Comparison of ENCODE assay signal across 8 mouse cellular contexts in genomic region chr8:105170381-105171115, GRCm38 (mm10). TPM values are rescaled to one million over a fixed set of nuclear protein-coding genes. Genes with fewer than 3 reads are reported as not detected.
A peak's percentile ranks its signal among the peaks of the same experiment; 100 is the strongest.
DNase-seq lines count a peak whose midpoint lies in the region; ATAC-seq and TF ChIP-seq lines count a peak whose summit lies in the region.

Gene Cbfb (plus strand): TSS chr8:105170674.

- intact Hi-C loops in heart, postnatal 10 days (cut with DNase I): loop anchor here (5.0 kb wide), 1 partner anchor 47 kb away; no protein-coding TSS in a partner anchor

- peak within 1 kb of the TSS; percentile 100 for H3K9ac ChIP-seq in ES-Bruce4 (ENCODE audit: low read depth, poor library complexity, severe bottlenecking)
- peak within 1 kb of the TSS; percentile 93 for H3K9ac ChIP-seq in forebrain, embryonic 13.5 days
- H3K9ac ChIP-seq in liver, embryonic 16.5 days (ENCODE audit: low read depth, low read length): peak within 1 kb of the TSS; percentile 70
- H3K9ac ChIP-seq in neural tube, embryonic 12.5 days: peak within 1 kb of the TSS; percentile 91
- H3K9ac ChIP-seq in stomach, postnatal 0 days (ENCODE audit: low read length): peak within 1 kb of the TSS; percentile 95

- H3K27me3 ChIP-seq in ES-Bruce4 (ENCODE audit: control insufficient read depth, insufficient read depth, low read length, poor library complexity, severe bottlenecking): no peaks in the 10 kb centered on the region
- H3K27me3 ChIP-seq in forebrain, embryonic 13.5 days: no peaks in the 10 kb centered on the region
- H3K27me3 ChIP-seq in liver, embryonic 16.5 days (ENCODE audit: control insufficient read depth, insufficient read depth, low read depth, low read length): peaks cover 34% of the 10 kb centered on the region
- no peaks in the 10 kb centered on the region for H3K27me3 ChIP-seq in neural tube, embryonic 12.5 days (replicated peaks)
- no peaks in the 10 kb centered on the region for H3K27me3 ChIP-seq in stomach, postnatal 0 days (ENCODE audit: control insufficient read depth, insufficient read depth, low read length)

- peak; percentile 83 for ATAC-seq in cerebellum, adult (ENCODE audit: insufficient number of reproducible peaks, low FRiP score, low TSS enrichment)
- ATAC-seq in forebrain, embryonic 13.5 days: peak; percentile 96
- ATAC-seq in liver, embryonic 16.5 days (ENCODE audit: low read depth): peak; percentile 87
- peak; percentile 93 for ATAC-seq in neural tube, embryonic 12.5 days (ENCODE audit: low FRiP score, low read depth)
- ATAC-seq in stomach, postnatal 0 days (ENCODE audit: low FRiP score, low TSS enrichment): peak; percentile 95

- no peak for TF ChIP-seq CTCF in ES-Bruce4 (IDR thresholded peaks at IDR 0.05; ENCODE audit: low read depth, low read length)
- TF ChIP-seq CTCF in stomach, postnatal 0 days (IDR thresholded peaks at IDR 0.05; ENCODE audit: low read depth): 0 out of 2 replicates have a peak, but pooled peaks have one; percentile 4

- DNase-seq in heart, postnatal 10 days: peak; percentile 97
- DNase-seq in kidney, postnatal 4 days: peak; percentile 98 to 99
- DNase-seq in stomach, postnatal 0 days (ENCODE audit: low spot score): peak; percentile 99

- WGBS in forebrain, embryonic 13.5 days: 0% methylated on average over 47 of the region's 86 CpGs
- WGBS in liver, embryonic 16.5 days (ENCODE audit: insufficient replicate concordance): 0% methylated on average over 73 of the region's 86 CpGs
- WGBS in neural tube, embryonic 12.5 days: under 1% methylated on average over 69 of the region's 86 CpGs
- WGBS in stomach, postnatal 0 days: under 1% methylated on average over 51 of the region's 86 CpGs

- H3K9me3 ChIP-seq in ES-Bruce4 (replicated peaks; ENCODE audit: control insufficient read depth, insufficient read depth, low read length, poor library complexity, severe bottlenecking): no peaks in the 10 kb centered on the region
- no peaks in the 10 kb centered on the region for H3K9me3 ChIP-seq in forebrain, embryonic 13.5 days (replicated peaks)
- H3K9me3 ChIP-seq in liver, embryonic 16.5 days (replicated peaks; ENCODE audit: control insufficient read depth, low read length): no peaks in the 10 kb centered on the region
- H3K9me3 ChIP-seq in neural tube, embryonic 12.5 days: no peaks in the 10 kb centered on the region
- H3K9me3 ChIP-seq in stomach, postnatal 0 days (ENCODE audit: control insufficient read depth, low read length): no peaks in the 10 kb centered on the region

- peak within 1 kb of the TSS; percentile 65 for H3K4me2 ChIP-seq in forebrain, embryonic 13.5 days
- H3K4me2 ChIP-seq in liver, embryonic 16.5 days (ENCODE audit: low read depth, low read length): peak within 1 kb of the TSS; percentile 71
- H3K4me2 ChIP-seq in neural tube, embryonic 12.5 days (replicated peaks): peak within 1 kb of the TSS; percentile 69
- H3K4me2 ChIP-seq in stomach, postnatal 0 days (replicated peaks; ENCODE audit: low read depth): peak within 1 kb of the TSS; percentile 79

- 0 out of 2 replicates have a peak, but pooled peaks cover 8% of the 10 kb centered on the region for H3K36me3 ChIP-seq in ES-Bruce4 (ENCODE audit: control insufficient read depth, insufficient read depth, low read length, poor library complexity, severe bottlenecking)
- H3K36me3 ChIP-seq in forebrain, embryonic 13.5 days (ENCODE audit: poor library complexity, severe bottlenecking): no peaks in the 10 kb centered on the region
- H3K36me3 ChIP-seq in liver, embryonic 16.5 days (ENCODE audit: control insufficient read depth, insufficient read depth): no peaks in the 10 kb centered on the region
- H3K36me3 ChIP-seq in neural tube, embryonic 12.5 days: no peaks in the 10 kb centered on the region
- H3K36me3 ChIP-seq in stomach, postnatal 0 days (ENCODE audit: control insufficient read depth, insufficient read depth, low read length): no peaks in the 10 kb centered on the region

- no peaks in the 10 kb centered on the region for H3K4me1 ChIP-seq in ES-Bruce4 (ENCODE audit: control insufficient read depth, insufficient read depth, low read length)
- peaks cover 22% of the 10 kb centered on the region for H3K4me1 ChIP-seq in forebrain, embryonic 13.5 days
- no peaks in the 10 kb centered on the region for H3K4me1 ChIP-seq in liver, embryonic 16.5 days (ENCODE audit: control insufficient read depth, low read depth, low read length)
- peaks cover 4% of the 10 kb centered on the region for H3K4me1 ChIP-seq in neural tube, embryonic 12.5 days
- H3K4me1 ChIP-seq in stomach, postnatal 0 days (replicated peaks; ENCODE audit: control insufficient read depth, insufficient read depth): no peaks in the 10 kb centered on the region

- H3K4me3 ChIP-seq in ES-Bruce4 (ENCODE audit: low read depth, low read length): peak within 1 kb of the TSS; percentile 96
- H3K4me3 ChIP-seq in forebrain, embryonic 13.5 days: peak within 1 kb of the TSS; percentile 90
- H3K4me3 ChIP-seq in liver, embryonic 16.5 days (ENCODE audit: low read depth, low read length): peak within 1 kb of the TSS; percentile 70
- peak within 1 kb of the TSS; percentile 85 for H3K4me3 ChIP-seq in neural tube, embryonic 12.5 days
- H3K4me3 ChIP-seq in stomach, postnatal 0 days (ENCODE audit: low read depth, low read length): peak within 1 kb of the TSS; percentile 95

- TF ChIP-seq EP300 in ES-Bruce4 (IDR thresholded peaks at IDR 0.05; ENCODE audit: insufficient read depth, low read depth, low read length): no peak
- TF ChIP-seq EP300 in stomach, postnatal 0 days (optimal IDR thresholded peaks at IDR 0.05): no peak

- peak within 1 kb of the TSS; percentile 84 for H3K27ac ChIP-seq in ES-Bruce4 (ENCODE audit: insufficient read depth, low read length)
- H3K27ac ChIP-seq in forebrain, embryonic 13.5 days: peak within 1 kb of the TSS; percentile 94
- peak within 1 kb of the TSS; percentile 79 for H3K27ac ChIP-seq in liver, embryonic 16.5 days (ENCODE audit: low read length)
- H3K27ac ChIP-seq in neural tube, embryonic 12.5 days: peak within 1 kb of the TSS; percentile 72
- H3K27ac ChIP-seq in stomach, postnatal 0 days (replicated peaks): peak within 1 kb of the TSS; percentile 99

- TF ChIP-seq POLR2A in ES-Bruce4 (IDR thresholded peaks at IDR 0.05; ENCODE audit: insufficient read depth, low read length): peak; percentile 12

RNA-seq across cellular contexts. Expression of gene Cbfb, which starts in this region (rescaled TPM):
- 77.5 and 85.5 TPM in 2 replicates for polyA plus RNA-seq in ES-Bruce4 (2011; ENCODE audit: insufficient read depth, insufficient read length, low read depth, missing spikeins)
- 38.3 and 40.1 TPM in 2 replicates for polyA plus RNA-seq in forebrain, embryonic 13.5 days (2015; fragmentation: Nextera tagmentation; extraction: Ambion mirVana)
- 10 to 100 TPM; 32.4 to 37.0 TPM for total RNA-seq in heart, postnatal 10 days (2021)
- 6.6 and 7.5 TPM in 2 replicates for polyA plus RNA-seq in liver, embryonic 16.5 days (2015; fragmentation: Nextera tagmentation; extraction: Ambion mirVana)
- polyA plus RNA-seq in neural tube, embryonic 12.5 days (2016; fragmentation: Nextera tagmentation; extraction: Ambion mirVana): 65.8 and 73.1 TPM in 2 replicates
- polyA plus RNA-seq in stomach, postnatal 0 days (2015; fragmentation: Nextera tagmentation; extraction: Ambion mirVana): 31.4 and 33.5 TPM in 2 replicates

Comparison
In these comparisons a context has a peak if more than half of its experiments do, and no peak if none do; other contexts are left out.
1. Peak in every context shown above with its lines: DNase-seq, ATAC-seq, H3K4me3 ChIP-seq and H3K27ac ChIP-seq.